Mouse (Mus musculus) heart, embryonic 16.5 days (tissue): ENCODE measurements around the gene Sumo1. TPM values are rescaled to one million over a fixed set of nuclear protein-coding genes. Genes with fewer than 3 reads are reported as not detected.
A peak's percentile ranks its signal among the peaks of the same experiment; 100 is the strongest.

Experiments
- ATAC-seq: fragments of 200-750 bp; cut with Nextera tagmentation; replicated peaks from 2 replicates; pipeline ENCODE4 v1.8.0; 2017; ENCODE audit warnings: moderate number of reproducible peaks; ENCODE audit not compliant: insufficient read depth, low FRiP score; ENCODE audit errors: extremely low read depth
- H3K27ac ChIP-seq: fragments of 300-500 bp; sonication (generic); 2 replicates; pipeline ENCODE4 v1.5.1; 2014; ENCODE audit warnings: mild to moderate bottlenecking, low read length, control low read depth, moderate library complexity
- H3K27me3 ChIP-seq: fragments of 300-500 bp; sonication (generic); 2 replicates; pipeline ENCODE4 v1.6.1; 2014; ENCODE audit warnings: low read length, mixed read lengths; ENCODE audit not compliant: control insufficient read depth, insufficient read depth
- H3K36me3 ChIP-seq: fragments of 300-500 bp; sonication (generic); 2 replicates; pipeline ENCODE4 v1.6.1; 2014; ENCODE audit not compliant: control insufficient read depth, insufficient read depth
- H3K4me1 ChIP-seq: fragments of 300-500 bp; sonication (generic); 2 replicates; pipeline ENCODE4 v1.6.1; 2014; ENCODE audit warnings: low read length, mixed read lengths; ENCODE audit not compliant: control insufficient read depth, insufficient read depth
- H3K4me2 ChIP-seq: fragments of 300-500 bp; sonication (generic); 2 replicates; pipeline ENCODE4 v1.6.1; 2014; ENCODE audit warnings: low read depth, mild to moderate bottlenecking, control low read depth, low read length
- H3K4me3 ChIP-seq: fragments of 300-500 bp; sonication (generic); 2 replicates; pipeline ENCODE4 v1.5.1; 2014; ENCODE audit warnings: mild to moderate bottlenecking, control low read depth, low read length
- H3K9ac ChIP-seq: fragments of 300-500 bp; sonication (generic); 2 replicates; pipeline ENCODE4 v1.6.1; 2014; ENCODE audit warnings: low read length, control low read depth
- H3K9me3 ChIP-seq: fragments of 300-500 bp; sonication (generic); replicated peaks from 2 replicates; pipeline ENCODE4 v1.6.1; 2016; ENCODE audit warnings: low read length; ENCODE audit not compliant: control insufficient read depth
- WGBS: fragments of 180-500 bp; shearing (Covaris S2); extraction: QIAGEN DNeasy Blood & Tissue Kit; methylation state at CpG from one replicate; pipeline ENCODE4 v1.1.7; 2014; 5-methylcytosine and 5-hydroxymethylcytosine counted together
- polyA plus RNA-seq: library from polyadenylated mRNA; unstranded; fragments of >200 nt; fragmentation: Nextera tagmentation; extraction: Ambion mirVana; gene quantifications from 2 replicates; pipeline ENCODE4 v1.2.1, GENCODE M21; 2015

Sumo1 gene
- polyA plus RNA-seq, 1 experiment from 2014 or later: 216 TPM

- peaks cover 16% of the 10 kb centered on the region for H3K27me3 ChIP-seq
- no peak for ATAC-seq
- H3K27ac ChIP-seq: no peak overlapping the region
- H3K4me3 ChIP-seq: no peak overlapping the region
- 68% methylated on average over 2 of the region's 2 CpGs for WGBS
- H3K36me3 ChIP-seq: no peaks in the 10 kb centered on the region
- H3K9ac ChIP-seq: no peak overlapping the region
- no peaks in the 10 kb centered on the region for H3K9me3 ChIP-seq
- H3K4me1 ChIP-seq: 0 out of 2 replicates have a peak, but pooled peaks cover 3% of the 10 kb centered on the region
- H3K4me2 ChIP-seq: no peak overlapping the region
These were observed 77.0 kb downstream of the Sumo1 start for GRCm38 (mm10) chr1:59593622-59594035.

GRCm38 (mm10) chr1:59592876-59593275 lies 77.8 kb downstream of the Sumo1 start:
- WGBS: 28% methylated on average over 12 of the region's 12 CpGs
- peak overlapping the region; percentile 32 for H3K4me2 ChIP-seq
- ATAC-seq: no peak
- no peak overlapping the region for H3K4me3 ChIP-seq
- no peak overlapping the region for H3K27ac ChIP-seq
- H3K9ac ChIP-seq: no peak overlapping the region
- H3K4me1 ChIP-seq: 0 out of 2 replicates have a peak, but pooled peaks cover 3% of the 10 kb centered on the region
- H3K9me3 ChIP-seq: no peaks in the 10 kb centered on the region
- no peaks in the 10 kb centered on the region for H3K36me3 ChIP-seq
- peaks cover 14% of the 10 kb centered on the region for H3K27me3 ChIP-seq

GRCm38 (mm10) chr1:59592359-59592758 lies 78.3 kb downstream of the Sumo1 start:
- H3K4me3 ChIP-seq: no peak overlapping the region
- H3K9me3 ChIP-seq: no peaks in the 10 kb centered on the region
- WGBS: 13% methylated on average over 10 of the region's 10 CpGs
- 0 out of 2 replicates have a peak, but pooled peaks cover 3% of the 10 kb centered on the region for H3K4me1 ChIP-seq
- no peak overlapping the region for H3K27ac ChIP-seq
- H3K4me2 ChIP-seq: peak overlapping the region; percentile 32
- no peaks in the 10 kb centered on the region for H3K36me3 ChIP-seq
- no peak overlapping the region for H3K9ac ChIP-seq
- peaks cover 13% of the 10 kb centered on the region for H3K27me3 ChIP-seq
- no peak for ATAC-seq

GRCm38 (mm10) chr1:59589271-59589670 lies 81.4 kb downstream of the Sumo1 start:
- Histone ChIP-seq H3K27ac (no peak overlapping the region), H3K36me3 (no peaks in the 10 kb centered on the region), H3K4me3 (no peak overlapping the region), H3K4me2 (no peak overlapping the region), H3K4me1 (0 out of 2 replicates have a peak, but pooled peaks cover 3% of the 10 kb centered on the region), H3K27me3 (peaks cover 13% of the 10 kb centered on the region), H3K9me3 (no peaks in the 10 kb centered on the region), H3K9ac (no peak overlapping the region)
- no peak for ATAC-seq
- WGBS: 67% methylated on average over 1 of the region's 1 CpGs

GRCm38 (mm10) chr1:59584656-59585410 lies 85.8 kb downstream of the Sumo1 start:
- H3K4me3 ChIP-seq: peak overlapping the region; percentile 28
- peaks cover under 1% of the 10 kb centered on the region for H3K4me1 ChIP-seq
- H3K9ac ChIP-seq: no peak overlapping the region
- no peak overlapping the region for H3K27ac ChIP-seq
- H3K36me3 ChIP-seq: no peaks in the 10 kb centered on the region
- peak overlapping the region; percentile 60 for H3K4me2 ChIP-seq
- no peaks in the 10 kb centered on the region for H3K9me3 ChIP-seq
- H3K27me3 ChIP-seq: no peaks in the 10 kb centered on the region; the same call in 1 of the 2 replicates
- WGBS: 13% methylated on average over 18 of the region's 18 CpGs
- no peak for ATAC-seq

GRCm38 (mm10) chr1:59580880-59581279 lies 89.8 kb downstream of the Sumo1 start:
- H3K27ac ChIP-seq: no peak overlapping the region
- H3K9ac ChIP-seq: no peak overlapping the region
- H3K4me3 ChIP-seq: no peak overlapping the region
- no peaks in the 10 kb centered on the region for H3K27me3 ChIP-seq
- no peak overlapping the region for H3K4me2 ChIP-seq
- ATAC-seq: no peak
- no peaks in the 10 kb centered on the region for H3K9me3 ChIP-seq
- H3K4me1 ChIP-seq: peaks cover 2% of the 10 kb centered on the region
- WGBS: 75% methylated on average over 3 of the region's 3 CpGs
- H3K36me3 ChIP-seq: no peaks in the 10 kb centered on the region

- no peaks in the 10 kb centered on the region for H3K36me3 ChIP-seq
- H3K4me2 ChIP-seq: peak overlapping the region; percentile 13; the same call in 1 of the 2 replicates
- WGBS: 15% methylated on average over 8 of the region's 8 CpGs
- no peaks in the 10 kb centered on the region for H3K9me3 ChIP-seq
- no peaks in the 10 kb centered on the region for H3K27me3 ChIP-seq
- no peak overlapping the region for H3K4me3 ChIP-seq
- no peak overlapping the region for H3K9ac ChIP-seq
- H3K4me1 ChIP-seq: peaks cover 2% of the 10 kb centered on the region
- peak; percentile 45; the same call in 1 of the 2 replicates for ATAC-seq
- no peak overlapping the region for H3K27ac ChIP-seq
These were observed 90.4 kb downstream of the Sumo1 start for GRCm38 (mm10) chr1:59580131-59580751.

GRCm38 (mm10) chr1:59579327-59579726 lies 91.3 kb downstream of the Sumo1 start:
- no peak overlapping the region for H3K27ac ChIP-seq
- H3K36me3 ChIP-seq: no peaks in the 10 kb centered on the region
- no peak overlapping the region for H3K4me2 ChIP-seq
- no peaks in the 10 kb centered on the region for H3K9me3 ChIP-seq
- WGBS: 23% methylated on average over 5 of the region's 5 CpGs
- peaks cover 2% of the 10 kb centered on the region for H3K4me1 ChIP-seq
- no peak for ATAC-seq
- no peaks in the 10 kb centered on the region for H3K27me3 ChIP-seq
- no peak overlapping the region for H3K4me3 ChIP-seq
- no peak overlapping the region for H3K9ac ChIP-seq

GRCm38 (mm10) chr1:59578770-59579169 lies 91.9 kb downstream of the Sumo1 start:
- 69% methylated on average over 4 of the region's 4 CpGs for WGBS

More at GRCm38 (mm10) chr1:59578770-59579169, 91.9 kb downstream of the Sumo1 start:
- no peak overlapping the region for H3K4me3 ChIP-seq
- no peak for ATAC-seq
- no peak overlapping the region for H3K4me2 ChIP-seq
- peaks cover 2% of the 10 kb centered on the region for H3K4me1 ChIP-seq
- H3K36me3 ChIP-seq: no peaks in the 10 kb centered on the region
- no peak overlapping the region for H3K27ac ChIP-seq
- H3K9me3 ChIP-seq: no peaks in the 10 kb centered on the region
- no peaks in the 10 kb centered on the region for H3K27me3 ChIP-seq
- H3K9ac ChIP-seq: no peak overlapping the region
